Mouse (Mus musculus): ENCODE data around the gene Igfbp6.

Gene Igfbp6

GRCm38 (mm10) chr15:102178279-102178678 lies 34.1 kb downstream of the Igfbp6 start:
- DNase-seq, result peak; percentile 90 to 91

- DNase-seq, result no peak
Measured at GRCm38 (mm10) chr15:102179106-102179505, 34.9 kb downstream of the Igfbp6 start.

- DNase-seq, result no peak
Measured at GRCm38 (mm10) chr15:102179924-102180323, 35.8 kb downstream of the Igfbp6 start.

- DNase-seq, result no peak
Measured at GRCm38 (mm10) chr15:102183076-102183475, 38.9 kb downstream of the Igfbp6 start.

- no peak for DNase-seq
Measured at GRCm38 (mm10) chr15:102186239-102186638, 42.1 kb downstream of the Igfbp6 start.

- DNase-seq, result no peak
Measured at GRCm38 (mm10) chr15:102188096-102188495, 43.9 kb downstream of the Igfbp6 start.

- no peak for DNase-seq
Measured at GRCm38 (mm10) chr15:102188883-102189282, 44.7 kb downstream of the Igfbp6 start.

- DNase-seq, result no peak
Measured at GRCm38 (mm10) chr15:102191699-102192098, 47.5 kb downstream of the Igfbp6 start.

GRCm38 (mm10) chr15:102192271-102192812 lies 48.2 kb downstream of the Igfbp6 start:
- DNase-seq, result no peak

GRCm38 (mm10) chr15:102192820-102193386 lies 48.7 kb downstream of the Igfbp6 start:
- DNase-seq, result no peak

GRCm38 (mm10) chr15:102193652-102194051 lies 49.5 kb downstream of the Igfbp6 start:
- DNase-seq, result no peak

GRCm38 (mm10) chr15:102194439-102194838 lies 50.3 kb downstream of the Igfbp6 start:
- no peak for DNase-seq

- no peak for DNase-seq
Measured at GRCm38 (mm10) chr15:102195373-102195772, 51.2 kb downstream of the Igfbp6 start.

GRCm38 (mm10) chr15:102198841-102199240 lies 54.7 kb downstream of the Igfbp6 start:
- no peak for DNase-seq

All from cerebellum, adult 18-20 months (tissue).